ENCODE assay signal across 1 mouse cellular context in the genomic region with DNA sequence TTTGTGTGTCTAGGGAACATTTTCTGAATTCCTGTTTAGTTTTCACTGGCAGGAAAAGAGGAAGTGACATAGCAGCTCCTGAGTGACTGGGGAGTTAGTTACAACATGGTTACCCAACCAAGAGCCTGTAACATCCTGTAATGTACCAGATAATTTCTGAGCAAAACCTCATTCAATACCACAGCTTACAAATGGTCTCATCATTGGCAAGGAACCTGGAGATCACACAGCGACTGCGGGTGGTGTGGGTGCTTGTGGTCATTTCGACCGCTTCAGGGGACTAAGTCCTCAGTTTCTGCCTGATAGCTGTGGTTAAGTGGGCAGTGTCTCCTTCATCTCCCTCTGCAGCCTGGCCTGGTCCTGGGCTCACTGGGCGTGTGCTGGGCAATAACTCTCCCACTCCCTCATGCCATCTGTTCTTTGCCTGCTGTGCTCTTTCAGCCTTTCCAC.
TF ChIP-seq lines count a peak whose summit lies in the region.

No protein-coding gene starts in this region.

TF ChIP-seq in MEL, 35 proteins besides CTCF, POLR2A, EP300 and RAD21 (continued from another document):
- TF ChIP-seq NRF1 (IDR thresholded peaks at IDR 0.05; ENCODE audit: insufficient read depth, low read depth, low read length, poor library complexity, severe bottlenecking) (no peak), HCFC1 (IDR thresholded peaks at IDR 0.05; ENCODE audit: low read depth, low read length) (peak; percentile 70), POLR2AphosphoS2 (IDR thresholded peaks at IDR 0.05; ENCODE audit: low read length) (peak; percentile 53; the same call in 1 of the 2 replicates), SIN3A (IDR thresholded peaks at IDR 0.05; ENCODE audit: low read length) (peak; percentile 73), JUND (IDR thresholded peaks at IDR 0.05; ENCODE audit: low read depth, low read length) (no peak), SMC3 (IDR thresholded peaks at IDR 0.05; ENCODE audit: low read depth, low read length) (no peak), MAFK (IDR thresholded peaks at IDR 0.05; ENCODE audit: borderline replicate concordance, low read depth, low read length) (no peak), ZMIZ1 (IDR thresholded peaks at IDR 0.05; ENCODE audit: low read depth, low read length) (peak; percentile 43; the same call in 1 of the 2 replicates), E2F4 (IDR thresholded peaks at IDR 0.05; ENCODE audit: borderline replicate concordance, low read depth, low read length) (0 out of 2 replicates have a peak, but pooled peaks have one; percentile 31), ZKSCAN1 (IDR thresholded peaks at IDR 0.05; ENCODE audit: low read depth, low read length) (no peak), ZC3H11A (IDR thresholded peaks at IDR 0.05; ENCODE audit: low read depth, low read length) (no peak), ELF1 (IDR thresholded peaks at IDR 0.05; ENCODE audit: low read depth, low read length) (no peak; the same call in 1 of the 2 replicates)
